Mouse (Mus musculus) erythroblast, embryonic 14.5 days (primary cell): ENCODE measurements at regions not wholly inside any gene's neighbourhood (a gene's known extent, or its start where the extent isn't known, plus 50 kb on each side); places are given as distances from the start of the nearest gene placed in this dataset.

Experiments used
- H3K27me3 ChIP-seq: 2 replicates; pipeline ENCODE4 v1.6.1; 2012; ENCODE audit warnings: inconsistent platforms; ENCODE audit not compliant: control insufficient read depth
- H3K36me3 ChIP-seq: 2 replicates; pipeline ENCODE4 v1.6.1; 2012; ENCODE audit warnings: mild to moderate bottlenecking, inconsistent platforms; ENCODE audit not compliant: control insufficient read depth
- H3K4me1 ChIP-seq: 2 replicates; pipeline ENCODE4 v1.6.1; 2012; ENCODE audit warnings: inconsistent platforms; ENCODE audit not compliant: control insufficient read depth
- H3K4me3 ChIP-seq: replicated peaks from 2 replicates; pipeline ENCODE3; 2012; ENCODE audit warnings: moderate library complexity, mild to moderate bottlenecking, inconsistent platforms
- H3K9me3 ChIP-seq: 2 replicates; pipeline ENCODE4 v1.6.1; 2012; ENCODE audit warnings: low read length, inconsistent platforms, mixed read lengths; ENCODE audit not compliant: control insufficient read depth
- GATA1 ChIP-seq: IDR thresholded peaks from 2 replicates; pipeline ENCODE4 v1.6.1; 2012; ENCODE audit warnings: low read length, inconsistent platforms, mixed read lengths
- TAL1 ChIP-seq: IDR thresholded peaks from 3 replicates; pipeline ENCODE4 v1.6.1; 2012; ENCODE audit warnings: low read length, inconsistent platforms, mixed read lengths

DNA sequence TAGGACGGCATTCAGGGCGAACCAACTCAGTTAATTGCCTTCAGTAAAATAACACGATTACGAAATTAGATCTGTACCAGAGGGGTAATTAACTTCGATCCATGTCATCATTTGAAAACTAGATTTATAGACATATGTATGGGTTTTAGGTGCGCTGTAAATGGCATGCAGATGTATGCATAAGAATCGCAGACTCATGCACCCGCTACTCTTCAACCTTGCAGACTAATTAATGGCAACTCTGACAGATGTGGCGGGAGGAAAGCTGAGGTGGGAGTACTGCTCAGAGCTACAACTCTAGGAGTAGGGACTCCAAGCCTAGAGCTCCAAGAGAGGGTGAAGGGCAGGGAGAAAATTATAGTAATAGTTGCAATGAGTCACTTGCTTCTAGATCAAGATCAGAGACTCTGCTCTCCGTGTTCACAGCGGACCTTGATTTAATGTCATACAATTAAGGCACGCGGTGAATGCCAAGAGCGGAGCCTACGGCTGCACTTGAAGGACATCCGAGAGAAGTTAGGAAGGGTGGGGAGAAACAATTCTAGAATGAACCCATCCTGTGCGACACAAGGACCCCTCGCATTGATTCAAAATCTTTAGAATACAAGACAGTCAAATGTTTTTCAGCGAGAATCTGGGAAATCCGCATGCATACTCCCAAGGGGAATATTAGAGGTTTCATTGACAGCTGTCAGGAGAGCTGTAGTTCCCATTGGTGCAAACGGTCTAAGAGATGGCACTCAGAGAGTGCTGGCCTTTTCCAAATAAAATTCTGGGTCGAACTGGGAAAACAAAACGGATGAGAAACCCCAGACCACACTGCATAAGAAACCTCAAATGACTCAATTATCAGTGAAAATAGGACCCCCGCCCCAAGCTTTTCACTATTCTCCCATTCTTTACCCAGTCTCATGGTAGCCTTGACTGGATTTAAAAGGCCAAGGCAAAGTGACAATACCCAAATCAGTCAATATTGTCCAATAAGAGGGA lies 152.6 kb upstream of the Cypt12 start:
- Histone ChIP-seq H3K36me3 (no peaks in the 10 kb centered on the region), H3K4me1 (no peaks in the 10 kb centered on the region), H3K9me3 (no peaks in the 10 kb centered on the region), H3K4me3 (no peak overlapping the region), H3K27me3 (peaks cover 56% of the 10 kb centered on the region)
- TF ChIP-seq TAL1 (no peak), GATA1 (no peak)

DNA sequence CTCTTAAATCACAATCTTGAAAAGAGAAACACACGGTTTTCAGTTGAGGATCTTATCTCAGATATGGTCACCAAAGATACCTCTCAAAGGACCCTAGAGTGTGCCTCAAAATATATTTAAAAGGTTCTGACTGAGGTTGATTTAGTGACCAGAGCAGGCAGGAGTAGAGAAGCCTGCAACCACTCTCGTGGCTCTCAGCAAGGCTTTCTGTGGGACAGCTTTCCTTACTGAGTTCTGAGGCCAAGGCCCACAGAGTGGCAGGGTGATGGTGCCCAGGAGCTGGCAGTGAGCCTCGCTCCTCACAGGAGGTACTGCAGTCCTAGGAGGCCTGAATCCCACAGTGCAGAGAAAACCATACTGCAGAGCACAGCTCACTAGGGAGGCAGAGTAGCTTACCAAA lies 151.4 kb upstream of the Cypt12 start:
- Histone ChIP-seq H3K4me3 (no peak overlapping the region), H3K4me1 (no peaks in the 10 kb centered on the region), H3K9me3 (no peaks in the 10 kb centered on the region), H3K36me3 (no peaks in the 10 kb centered on the region), H3K27me3 (peaks cover 44% of the 10 kb centered on the region)
- TF ChIP-seq GATA1 (no peak), TAL1 (no peak)

GRCm38 (mm10) chr3:17798399-17798798 lies 149.8 kb upstream of the Cypt12 start:
- no peak overlapping the region for H3K4me3 ChIP-seq
- no peaks in the 10 kb centered on the region for H3K9me3 ChIP-seq
- peaks cover 36% of the 10 kb centered on the region for H3K27me3 ChIP-seq
- H3K36me3 ChIP-seq: no peaks in the 10 kb centered on the region
- no peaks in the 10 kb centered on the region for H3K4me1 ChIP-seq
- TF ChIP-seq TAL1: no peak
- TF ChIP-seq GATA1: no peak

- Histone ChIP-seq H3K27me3 (peaks cover 29% of the 10 kb centered on the region), H3K9me3 (no peaks in the 10 kb centered on the region), H3K36me3 (no peaks in the 10 kb centered on the region), H3K4me1 (no peaks in the 10 kb centered on the region), H3K4me3 (no peak overlapping the region)
- no peak for TF ChIP-seq GATA1
- TF ChIP-seq TAL1: no peak
Observed at GRCm38 (mm10) chr3:17799120-17799519, 149.1 kb upstream of the Cypt12 start.

DNA sequence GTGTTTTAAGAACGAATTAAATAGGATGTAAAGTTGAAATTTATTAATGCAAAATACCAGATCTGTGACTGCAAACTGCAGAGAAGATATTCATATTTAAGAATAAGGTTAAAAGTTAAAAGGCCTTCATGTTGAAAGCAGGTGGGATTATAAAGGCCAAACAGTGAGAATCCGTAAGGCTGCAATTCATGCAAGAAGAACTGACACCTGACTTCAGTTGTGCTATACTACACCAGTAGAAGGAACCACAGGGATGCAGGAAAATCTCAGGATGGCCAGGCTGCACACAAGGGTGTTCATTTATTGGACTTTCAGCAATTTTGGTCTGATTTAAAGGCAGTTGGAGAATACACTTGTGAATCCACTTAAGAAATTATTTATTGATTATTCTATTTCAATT lies 147.4 kb upstream of the Cypt12 start:
- Histone ChIP-seq H3K27me3 (peaks cover 12% of the 10 kb centered on the region), H3K4me3 (no peak overlapping the region), H3K4me1 (no peaks in the 10 kb centered on the region), H3K36me3 (no peaks in the 10 kb centered on the region), H3K9me3 (no peaks in the 10 kb centered on the region)
- no peak for TF ChIP-seq GATA1
- TF ChIP-seq TAL1: no peak

GRCm38 (mm10) chr3:17801479-17801878 lies 146.7 kb upstream of the Cypt12 start:
- no peak for TF ChIP-seq GATA1
- no peak for TF ChIP-seq TAL1
- H3K4me3 ChIP-seq: no peak overlapping the region
- H3K27me3 ChIP-seq: peaks cover 5% of the 10 kb centered on the region
- H3K9me3 ChIP-seq: no peaks in the 10 kb centered on the region
- no peaks in the 10 kb centered on the region for H3K4me1 ChIP-seq
- H3K36me3 ChIP-seq: no peaks in the 10 kb centered on the region

DNA sequence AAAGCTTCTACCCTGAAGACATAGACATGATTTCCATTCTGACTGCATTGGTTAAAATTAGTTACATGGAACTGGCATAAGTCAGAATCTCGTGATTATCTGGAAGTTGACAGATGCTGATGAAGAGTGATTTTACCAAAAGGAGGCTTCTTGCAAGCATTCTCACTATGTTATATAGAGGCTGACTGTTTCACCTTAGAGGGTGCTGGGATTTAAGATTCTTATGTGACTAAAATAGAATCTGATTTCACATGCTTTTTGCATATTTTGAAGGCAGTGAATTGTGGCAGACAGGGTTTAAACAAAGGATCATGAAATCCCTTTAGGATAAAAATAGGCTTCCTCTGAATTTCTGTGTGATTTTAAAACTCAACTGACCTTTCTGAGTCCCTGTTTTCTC lies 143.0 kb upstream of the Cypt12 start:
- no peaks in the 10 kb centered on the region for H3K9me3 ChIP-seq
- no peak overlapping the region for H3K4me3 ChIP-seq
- H3K4me1 ChIP-seq: no peaks in the 10 kb centered on the region
- no peaks in the 10 kb centered on the region for H3K27me3 ChIP-seq
- TF ChIP-seq GATA1 (no peak), TAL1 (no peak)
- no peaks in the 10 kb centered on the region for H3K36me3 ChIP-seq

DNA sequence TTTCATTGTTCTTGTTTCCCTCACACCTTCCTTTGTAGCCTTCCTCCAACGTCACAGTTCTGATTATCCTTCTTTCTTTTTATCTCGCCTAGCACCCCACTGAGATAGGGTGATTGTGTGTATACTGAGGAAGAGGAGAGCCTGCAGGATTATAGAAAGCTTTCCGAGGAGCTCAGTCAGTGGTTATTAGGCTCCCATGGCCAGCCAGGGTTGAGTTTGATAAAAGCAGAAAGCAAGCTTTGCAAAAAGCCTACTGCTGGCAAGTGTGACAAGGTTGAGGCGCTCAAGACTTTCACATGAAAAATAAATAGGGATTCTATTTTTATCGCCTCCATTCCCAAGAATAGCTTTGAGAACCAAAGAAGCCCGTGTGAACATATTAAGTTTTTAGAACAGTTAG lies 136.9 kb upstream of the Cypt12 start:
- no peak overlapping the region for H3K4me3 ChIP-seq
- no peaks in the 10 kb centered on the region for H3K36me3 ChIP-seq
- no peak for TF ChIP-seq TAL1
- TF ChIP-seq GATA1: no peak
- no peaks in the 10 kb centered on the region for H3K4me1 ChIP-seq
- no peaks in the 10 kb centered on the region for H3K27me3 ChIP-seq
- H3K9me3 ChIP-seq: no peaks in the 10 kb centered on the region

DNA sequence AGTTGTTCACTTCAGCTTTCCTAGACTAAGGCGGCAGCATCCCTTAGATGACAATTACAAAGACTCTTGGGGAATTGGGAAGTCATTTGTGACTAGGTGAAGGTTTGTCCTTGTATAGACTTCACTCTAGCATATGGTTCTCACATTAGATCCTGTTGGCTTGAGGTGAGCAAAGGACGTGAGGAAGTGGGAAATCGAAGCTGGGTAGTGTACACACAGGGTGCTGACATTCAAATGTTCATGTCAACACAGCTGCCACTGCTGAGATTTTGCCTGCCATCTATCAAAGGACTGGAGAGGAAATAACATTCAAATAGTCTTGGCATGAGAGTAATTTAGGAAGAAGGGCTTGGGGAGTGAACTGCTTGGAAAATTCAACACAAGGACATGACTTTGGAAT lies 124.0 kb upstream of the Cypt12 start:
- no peaks in the 10 kb centered on the region for H3K4me1 ChIP-seq
- TF ChIP-seq GATA1 (no peak), TAL1 (no peak)

More for the DNA sequence above, 124.0 kb upstream of the Cypt12 start:
- Histone ChIP-seq H3K9me3 (no peaks in the 10 kb centered on the region), H3K36me3 (no peaks in the 10 kb centered on the region), H3K27me3 (no peaks in the 10 kb centered on the region), H3K4me3 (no peak overlapping the region)
